Mouse (Mus musculus) spleen, adult 2 months (tissue): ENCODE measurements at regions not wholly inside any gene's neighbourhood (a gene's known extent, or its start where the extent isn't known, plus 50 kb on each side); places are given as distances from the start of the nearest gene placed in this dataset.

Experiments used
- CTCF ChIP-seq: fragments of 200-500 bp; IDR thresholded peaks from 2 replicates; pipeline ENCODE4 v1.5.1; 2011; ENCODE audit warnings: mild to moderate bottlenecking, inconsistent platforms; ENCODE audit not compliant: insufficient read depth, insufficient read length, insufficient replicate concordance; ENCODE audit errors: extremely low read depth
- POLR2A ChIP-seq: fragments of 200-500 bp; IDR thresholded peaks from 2 replicates; pipeline ENCODE4 v1.6.1; 2011; ENCODE audit warnings: low read depth, low read length, inconsistent platforms

DNA sequence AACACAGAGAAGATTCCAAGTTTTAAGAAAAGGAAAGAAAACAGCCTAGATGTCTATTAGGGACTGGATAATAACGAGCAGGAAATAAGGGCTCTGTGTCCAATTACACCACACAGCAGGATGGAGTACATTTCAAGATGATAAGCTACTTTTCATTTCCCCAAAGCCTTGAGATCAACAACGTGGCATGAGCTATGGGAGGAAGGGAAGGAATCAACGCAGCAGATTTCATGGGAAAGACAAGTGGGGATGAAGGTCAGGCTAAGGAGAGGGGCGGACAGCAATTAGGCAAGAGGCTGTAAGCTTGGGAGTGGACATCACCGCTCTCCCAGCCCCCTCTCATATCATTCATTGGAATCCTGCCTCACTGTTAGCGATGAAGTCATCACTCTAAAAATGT lies 433.5 kb downstream of the Mctp2 start:
- TF ChIP-seq POLR2A (no peak), CTCF (no peak)
